Mouse (Mus musculus) midbrain, embryonic 13.5 days (tissue): ENCODE measurements at regions not wholly inside any gene's neighbourhood (a gene's known extent, or its start where the extent isn't known, plus 50 kb on each side); places are given as distances from the start of the nearest gene placed in this dataset. TPM values are rescaled to one million over a fixed set of nuclear protein-coding genes. Genes with fewer than 3 reads are reported as not detected.

ENCODE experiments used
- ATAC-seq: fragments of 200-750 bp; cut with Nextera tagmentation; 2 replicates; pipeline ENCODE4 v1.8.0; 2017; ENCODE audit warnings: mild to moderate bottlenecking, moderate TSS enrichment, moderate library complexity
- H3K27ac ChIP-seq: fragments of 300-500 bp; sonication (generic); 2 replicates; pipeline ENCODE4 v1.5.1; 2015; ENCODE audit warnings: inconsistent platforms, mild to moderate bottlenecking, moderate library complexity
- H3K27me3 ChIP-seq: fragments of 300-500 bp; sonication (generic); 2 replicates; pipeline ENCODE4 v1.6.1; 2015; ENCODE audit warnings: mild to moderate bottlenecking, inconsistent platforms
- H3K36me3 ChIP-seq: fragments of 300-500 bp; sonication (generic); 2 replicates; pipeline ENCODE4 v1.6.1; 2015; ENCODE audit warnings: mild to moderate bottlenecking, inconsistent platforms
- H3K4me1 ChIP-seq: fragments of 300-500 bp; sonication (generic); replicated peaks from 2 replicates; pipeline ENCODE4 v1.6.1; 2015; ENCODE audit warnings: inconsistent platforms
- H3K4me2 ChIP-seq: fragments of 300-500 bp; sonication (generic); replicated peaks from 2 replicates; pipeline ENCODE4 v1.6.1; 2015; ENCODE audit warnings: moderate library complexity, mild to moderate bottlenecking, inconsistent platforms
- H3K4me3 ChIP-seq: fragments of 300-500 bp; sonication (generic); replicated peaks from 2 replicates; pipeline ENCODE4 v1.5.1; 2015; ENCODE audit warnings: mild to moderate bottlenecking, inconsistent platforms
- H3K9ac ChIP-seq: fragments of 300-500 bp; sonication (generic); replicated peaks from 2 replicates; pipeline ENCODE4 v1.6.1; 2015; ENCODE audit warnings: mild to moderate bottlenecking, inconsistent platforms
- H3K9me3 ChIP-seq: fragments of 300-500 bp; sonication (generic); 2 replicates; pipeline ENCODE4 v1.6.1; 2016; ENCODE audit warnings: mild to moderate bottlenecking, inconsistent platforms
- WGBS: fragments of 180-500 bp; shearing (Covaris S2); methylation state at CpG from one replicate; pipeline ENCODE4 v1.1.7; 2015; 5-methylcytosine and 5-hydroxymethylcytosine counted together
- microRNA-seq: library from miRNA; unstranded; fragments of <30 nt; microRNA quantifications from one replicate; pipeline ENCODE4, GENCODE M21; 2016

- no peaks in the 10 kb centered on the region for H3K36me3 ChIP-seq
- no peaks in the 10 kb centered on the region for H3K27me3 ChIP-seq
- no peak overlapping the region for H3K9ac ChIP-seq
- no peak overlapping the region for H3K4me2 ChIP-seq
- no peak overlapping the region for H3K4me3 ChIP-seq
- no peak for ATAC-seq
- H3K27ac ChIP-seq = no peak overlapping the region
- H3K9me3 ChIP-seq = no peaks in the 10 kb centered on the region
- 83% methylated on average over 4 of the region's 4 CpGs for WGBS
- no peaks in the 10 kb centered on the region for H3K4me1 ChIP-seq
Observed at GRCm38 (mm10) chr5:51028966-51029365, 538.6 kb downstream of the Ppargc1a start.

- no peaks in the 10 kb centered on the region for H3K9me3 ChIP-seq
- ATAC-seq = no peak
- H3K27me3 ChIP-seq = no peaks in the 10 kb centered on the region
- no peak overlapping the region for H3K4me2 ChIP-seq
- 94% methylated on average over 2 of the region's 2 CpGs for WGBS
- no peak overlapping the region for H3K27ac ChIP-seq
- no peaks in the 10 kb centered on the region for H3K36me3 ChIP-seq
- H3K4me1 ChIP-seq = no peaks in the 10 kb centered on the region
- H3K9ac ChIP-seq = no peak overlapping the region
- H3K4me3 ChIP-seq = no peak overlapping the region
Observed at GRCm38 (mm10) chr5:50990822-50991537, 576.5 kb downstream of the Ppargc1a start.

Small RNA genes lying in the stretch of these regions (microRNA-seq; reads per million reads assigned to microRNA genes)
- gene Gm44377 = not detected
